Mouse (Mus musculus) WW6 (cell line): Measurements from ENCODE around the gene Pih1d2.
A peak's percentile ranks its signal among the peaks of the same experiment; 100 is the strongest.
"Not testable (repeated sequence)": the region's sequence is repeated elsewhere in the genome, so short reads cannot be mapped to it uniquely, and the experiment has no call there.

Source experiments
- DNase-seq: peaks from one replicate; pipeline ENCODE4 v3.0.0-alpha.2; 2013; ENCODE audit warnings: low read depth, low spot score

Gene Pih1d2

DNA sequence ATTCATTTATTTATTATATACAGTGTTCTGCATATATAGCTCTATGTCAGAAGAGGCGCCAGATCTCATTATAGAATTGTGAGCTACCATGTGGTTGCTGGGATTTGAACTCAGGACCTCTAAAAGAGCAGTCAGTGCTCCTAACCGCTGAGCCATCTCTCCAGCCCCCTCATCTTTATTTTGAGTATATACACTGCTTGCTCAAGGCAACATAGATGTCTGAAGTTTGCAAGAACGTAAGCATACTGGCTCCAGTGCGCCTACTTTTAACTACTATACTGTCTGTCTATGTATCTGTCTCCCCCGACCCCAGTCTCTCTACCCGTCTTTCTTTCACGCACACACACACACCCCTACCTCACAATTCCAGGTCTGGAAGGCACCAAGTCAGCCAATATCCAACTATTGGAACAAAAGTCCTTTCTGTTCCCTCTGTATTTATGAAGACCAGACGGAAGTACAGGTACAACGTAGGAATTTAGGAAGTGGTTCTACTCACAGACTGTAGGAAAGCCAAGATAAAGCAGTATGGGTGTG is 741 bp downstream of the Pih1d2 start:
- DNase-seq, result no peak

GRCm38 (mm10) chr9:50630903-50631302 is 13.8 kb downstream of the Pih1d2 start:
- not testable (repeated sequence) for DNase-seq

DNA sequence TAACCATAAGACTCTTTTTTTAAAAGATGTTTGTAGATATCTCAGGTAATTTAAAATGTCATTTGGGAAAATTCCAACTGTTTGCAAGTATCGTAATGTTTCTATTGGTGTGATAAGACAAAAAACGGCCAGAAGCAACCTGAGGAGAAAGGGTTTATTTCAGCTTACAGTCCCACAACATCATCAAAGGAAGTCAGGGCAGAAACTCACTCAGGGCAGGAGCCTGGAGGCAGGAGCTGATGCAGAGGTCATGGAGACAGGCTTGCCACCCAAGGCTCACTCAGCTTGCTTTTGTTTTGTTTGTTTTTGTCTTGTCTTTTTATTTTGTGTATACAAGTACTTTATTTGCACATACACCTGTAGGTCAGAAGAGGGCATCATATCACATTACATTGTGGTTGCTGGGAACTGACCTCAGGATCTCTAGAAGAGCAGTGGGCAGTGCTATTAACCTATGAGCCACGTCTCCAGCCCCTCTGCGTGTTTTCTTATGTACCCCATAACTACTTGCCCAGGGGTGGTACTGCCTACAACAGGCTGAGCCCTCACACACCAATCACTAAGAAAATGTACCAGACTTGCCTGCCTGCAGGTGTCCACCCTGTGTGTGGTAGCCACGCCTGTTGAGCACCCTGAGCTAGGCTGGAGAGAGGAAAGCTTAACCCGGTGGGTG is 15.0 kb downstream of the Pih1d2 start:
- no peak for DNase-seq

DNA sequence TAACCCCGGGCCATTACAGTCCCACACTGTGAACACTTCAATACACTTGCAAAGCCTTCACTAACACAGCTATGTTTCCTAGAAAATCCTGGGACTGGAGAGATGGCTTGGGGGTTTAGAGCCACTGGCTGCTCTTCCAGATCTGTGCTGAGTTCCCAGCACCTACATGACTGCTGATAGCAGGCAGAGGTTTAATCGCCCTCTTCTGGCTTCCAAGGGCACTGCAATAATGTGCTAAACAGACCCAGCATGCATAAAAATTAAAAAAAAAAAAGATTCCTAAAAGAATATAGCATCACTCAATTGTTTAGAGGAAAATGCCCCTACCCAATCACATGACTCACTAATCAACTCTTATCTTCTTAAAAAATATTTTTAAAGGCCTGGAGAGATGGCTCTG is 15.9 kb downstream of the Pih1d2 start:
- DNase-seq, result no peak

DNA sequence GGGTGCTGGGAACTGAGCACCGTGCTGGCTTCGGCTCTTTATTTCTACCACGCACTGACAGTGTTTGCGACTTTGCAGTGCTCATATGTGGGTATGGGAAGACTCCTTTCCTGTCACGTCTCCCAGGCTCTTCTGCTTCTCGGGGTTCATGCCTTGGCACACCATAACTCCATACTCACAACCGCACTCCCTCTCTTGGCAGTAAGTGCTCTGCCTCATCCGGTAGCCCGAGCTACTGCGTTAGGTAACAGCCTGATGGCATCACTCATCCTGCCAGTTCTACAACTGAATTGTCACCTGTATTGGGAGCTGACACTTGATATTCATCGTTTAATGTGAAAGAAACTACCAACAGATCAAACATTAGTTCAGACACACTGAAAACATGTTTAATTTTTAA is 17.1 kb downstream of the Pih1d2 start:
- no peak for DNase-seq

GRCm38 (mm10) chr9:50646826-50647370 is 29.8 kb downstream of the Pih1d2 start:
- DNase-seq, result no peak

DNA sequence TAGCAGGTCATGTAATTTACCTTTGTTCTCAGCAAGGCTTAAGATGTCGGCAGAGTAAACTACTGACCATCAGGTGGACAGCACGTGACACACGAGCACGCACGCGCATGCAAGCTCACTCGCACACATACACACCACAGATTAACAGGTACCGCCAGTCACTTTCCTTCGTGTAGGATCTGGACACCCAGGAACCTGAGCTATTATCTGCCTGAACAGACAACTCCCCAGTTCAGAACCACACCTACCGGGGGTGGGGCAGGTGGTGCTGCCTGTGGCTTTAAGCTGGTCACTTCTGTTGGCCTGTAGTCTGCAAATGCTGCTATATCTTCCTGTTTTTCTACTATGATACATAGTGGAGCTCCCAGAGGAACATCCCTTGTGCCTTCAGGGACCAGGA is 33.4 kb downstream of the Pih1d2 start:
- no peak for DNase-seq

DNA sequence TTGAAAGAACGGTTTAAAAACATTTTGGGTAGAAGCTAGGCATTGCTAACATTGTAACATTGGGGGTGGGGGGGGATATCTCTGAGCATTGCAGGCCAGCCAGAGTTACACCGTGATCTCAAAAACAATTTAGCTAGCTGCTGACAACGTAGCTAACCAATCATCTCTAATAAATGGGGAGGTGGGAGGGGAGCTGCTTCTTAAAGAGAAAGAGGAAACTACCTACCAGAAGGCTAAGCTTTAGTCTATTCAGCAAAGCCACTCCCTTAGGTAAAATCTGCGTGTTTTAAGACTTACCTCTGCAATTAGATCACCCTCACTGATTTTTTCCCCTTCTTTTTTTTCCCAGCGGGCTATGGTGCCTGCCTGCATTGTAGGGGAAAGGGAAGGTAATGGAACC is 41.3 kb downstream of the Pih1d2 start:
- DNase-seq, result no peak

DNA sequence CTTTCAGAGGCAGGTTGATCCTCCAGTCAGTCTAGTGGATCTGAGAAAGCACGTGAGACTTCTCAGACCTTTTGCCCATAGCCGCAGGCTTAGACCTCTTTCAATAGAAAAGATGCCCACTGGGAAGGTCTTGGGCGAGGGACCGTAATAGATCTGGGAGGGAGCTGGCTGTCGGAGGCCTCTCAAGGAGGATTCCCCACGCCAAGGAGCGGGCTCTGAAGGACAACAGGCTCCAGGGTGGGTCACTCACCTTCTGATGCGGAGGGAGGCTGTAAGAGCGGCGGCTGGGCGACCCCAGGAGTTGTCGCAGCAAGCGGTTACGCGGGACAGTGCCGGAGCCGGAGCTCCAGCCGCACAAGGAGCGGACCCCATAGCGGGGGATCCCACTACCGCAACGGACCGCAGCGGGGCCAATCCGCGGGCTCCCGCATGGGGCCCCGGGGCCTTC is 41.8 kb downstream of the Pih1d2 start:
- peak; percentile 14 for DNase-seq

DNA sequence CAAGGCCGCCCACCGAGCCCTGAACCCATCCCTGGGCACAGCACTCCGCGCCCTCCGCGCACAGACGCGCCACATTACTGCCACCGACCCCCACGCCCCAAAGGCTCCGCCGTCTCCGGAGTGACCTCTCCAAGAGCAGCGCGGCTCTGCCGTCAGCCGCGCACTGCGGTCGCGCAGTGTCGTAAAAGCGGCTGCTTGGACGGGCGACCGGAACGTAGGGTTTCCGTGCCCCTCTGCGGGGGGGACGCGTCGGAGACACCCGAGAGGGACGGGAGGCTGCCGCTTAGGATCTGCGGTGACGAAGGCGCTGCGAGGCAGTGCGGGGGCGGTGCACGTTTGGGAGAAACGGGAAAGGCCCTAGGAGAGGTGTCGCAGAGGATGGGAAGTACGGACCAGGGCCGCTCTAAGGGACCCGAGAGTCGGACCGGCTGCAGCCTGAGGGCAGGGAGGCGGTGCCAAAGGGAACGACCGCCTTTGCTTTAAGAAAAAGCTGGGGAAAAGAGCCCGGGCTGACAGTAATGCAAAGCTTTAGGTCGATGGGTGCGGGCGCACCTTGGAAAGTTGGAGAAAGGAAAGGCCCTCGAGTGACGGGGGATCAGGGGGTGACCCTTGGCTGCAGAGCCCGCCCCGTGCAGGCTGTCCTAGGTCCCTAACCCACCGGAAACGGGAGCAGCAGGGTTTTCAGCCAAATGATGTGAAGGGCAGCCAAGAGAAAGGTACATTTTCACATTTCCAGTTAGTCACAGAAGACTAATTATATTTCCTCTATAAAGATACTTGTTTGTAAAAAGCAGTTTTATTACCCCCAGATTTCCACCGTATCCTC is 42.5 kb downstream of the Pih1d2 start, which contains the start of gene Dlat:
Gene Dlat, minus strand, starts transcription at position 389 of the 826 bp plus-strand sequence.
- peak; percentile 74 for DNase-seq

DNA sequence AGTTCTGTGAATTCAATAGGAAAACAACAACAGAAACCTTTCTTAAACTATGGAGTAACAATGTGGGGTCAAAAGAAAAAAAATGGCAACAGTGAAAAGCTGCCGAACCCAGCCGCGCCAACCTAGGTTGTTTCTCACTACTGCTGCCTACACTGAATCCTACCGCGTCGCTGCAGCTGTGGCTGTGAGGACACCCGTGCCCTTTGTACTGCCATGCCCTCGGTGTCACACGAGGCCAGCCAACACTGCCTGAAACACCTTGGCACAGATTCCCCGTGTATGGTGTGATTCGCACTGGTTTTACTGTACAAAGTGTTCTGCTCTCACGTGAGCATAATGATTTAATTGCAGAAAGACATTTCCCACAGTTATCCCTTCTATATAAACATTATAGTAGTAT is 43.3 kb downstream of the Pih1d2 start:
- DNase-seq, result no peak

- DNase-seq, result no peak
These were observed 47.7 kb downstream of the Pih1d2 start for GRCm38 (mm10) chr9:50664826-50665225.

DNA sequence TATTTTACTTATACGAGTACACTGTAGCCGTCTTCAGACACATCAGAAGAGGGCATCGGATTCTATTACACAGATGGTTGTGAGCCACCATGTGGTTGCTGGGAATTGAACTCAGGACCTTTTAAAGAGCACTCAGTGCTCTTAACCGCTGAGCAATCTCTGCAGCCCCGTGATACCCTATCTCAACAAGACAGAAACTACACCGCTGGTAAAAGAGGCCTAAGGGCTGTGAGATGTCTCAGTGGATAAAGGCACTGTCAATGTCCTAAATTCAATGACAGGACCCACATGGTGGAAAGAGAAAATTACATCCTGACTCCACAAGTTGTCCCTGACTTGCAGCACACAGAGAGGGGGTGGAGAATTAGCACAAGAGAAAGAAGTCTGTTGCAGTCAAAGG is 49.3 kb downstream of the Pih1d2 start:
- no peak for DNase-seq

DNA sequence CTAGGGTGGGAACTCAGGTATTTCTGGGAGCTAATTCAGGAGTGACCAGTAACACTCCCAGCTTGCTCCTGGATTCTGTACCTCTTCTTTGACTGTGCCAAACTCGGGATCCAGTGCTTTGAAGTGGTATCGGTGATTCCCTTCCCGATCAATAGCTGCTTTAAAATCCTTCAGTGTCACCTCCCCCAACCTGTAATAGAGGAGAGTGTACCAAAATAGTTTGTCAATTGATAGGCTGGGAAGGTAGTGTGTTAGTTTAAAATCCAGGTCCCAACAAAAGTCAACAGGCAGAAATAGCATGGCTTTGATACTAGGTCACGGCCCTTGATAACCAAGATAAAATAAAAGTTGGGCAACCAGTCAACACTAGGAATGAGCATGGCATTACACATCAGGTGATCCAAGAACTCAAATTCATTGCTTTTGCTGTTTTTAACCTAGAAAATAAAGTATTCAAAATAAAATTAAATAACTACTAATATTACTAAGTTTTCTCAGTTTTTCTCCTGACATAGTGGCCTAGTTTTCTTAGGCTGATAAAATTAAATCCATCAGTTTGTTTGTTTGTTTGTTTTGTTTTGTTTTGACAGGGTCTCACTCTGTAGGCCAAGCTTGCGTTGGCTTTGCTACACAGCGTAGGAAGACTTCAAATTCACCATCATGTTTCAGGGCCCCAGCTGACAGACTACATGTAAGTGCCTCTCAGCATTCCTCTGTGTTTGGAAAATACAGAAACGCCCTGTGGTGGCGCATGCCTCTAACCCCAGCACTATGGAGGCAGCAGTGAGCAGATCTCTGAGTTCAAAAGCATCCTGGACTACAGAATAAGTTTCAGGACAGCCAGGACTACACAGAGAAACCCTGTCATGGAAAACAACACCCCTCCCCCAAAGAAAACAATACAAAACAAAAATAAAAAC is 50.7 kb downstream of the Pih1d2 start:
- no peak for DNase-seq

- no peak for DNase-seq
These were observed 53.6 kb downstream of the Pih1d2 start for GRCm38 (mm10) chr9:50670690-50671089.
